Mouse (Mus musculus): ENCODE measurements around the gene Ngef. TPM values are rescaled to one million over a fixed set of nuclear protein-coding genes. Genes with fewer than 3 reads are reported as not detected.

Ngef gene
- not detected in 3 replicates for total RNA-seq (2017)

DNA sequence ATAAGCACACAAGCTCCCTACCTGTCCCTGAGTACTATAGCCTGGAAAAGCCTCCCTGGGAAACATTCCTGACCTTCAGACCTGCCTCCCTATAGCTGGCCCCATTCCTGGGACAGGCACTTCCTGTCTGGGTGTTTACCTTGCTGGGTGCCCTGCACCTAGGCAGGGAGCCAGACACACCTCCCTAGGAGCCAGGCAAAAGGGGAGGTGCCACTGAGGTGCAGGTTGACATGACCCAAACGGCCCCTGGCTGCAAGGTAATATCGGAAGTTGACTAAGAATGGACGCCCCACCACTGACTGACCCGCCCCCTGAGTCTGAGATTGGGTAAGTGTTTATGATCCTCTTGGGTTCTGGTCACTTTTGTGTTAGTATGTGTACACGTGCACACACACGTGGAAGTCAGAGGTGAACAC is at the start of gene Ngef:
Gene Ngef (minus strand): TSS at position 71 of the 416 bp plus-strand sequence.
- no peak for ATAC-seq (replicated peaks; ENCODE audit: insufficient number of reproducible peaks, low FRiP score, low TSS enrichment, poor library complexity, severe bottlenecking)

DNA sequence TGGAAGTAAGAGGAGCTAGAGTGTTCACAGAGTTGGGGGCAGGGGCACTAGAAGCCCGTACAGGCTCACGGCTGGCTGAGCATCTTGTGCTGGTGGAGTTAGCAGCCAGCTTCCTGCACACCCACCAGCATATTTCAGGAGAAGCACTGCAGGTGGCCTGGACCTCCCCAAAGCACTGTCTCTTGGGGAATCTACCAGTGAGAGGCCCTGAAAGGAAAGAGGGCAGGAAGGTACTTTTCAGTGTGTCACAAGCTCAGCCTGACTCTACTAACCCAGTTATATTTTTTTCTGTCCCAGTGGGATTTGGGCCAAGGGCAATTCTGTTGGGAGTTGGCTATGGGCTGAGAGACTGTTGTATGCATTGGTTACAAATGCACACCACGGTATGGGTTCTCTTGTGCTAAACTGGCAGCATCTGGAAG is 48.2 kb upstream of the Ngef start:
- no peak for ATAC-seq (replicated peaks; ENCODE audit: insufficient number of reproducible peaks, low FRiP score, low TSS enrichment, poor library complexity, severe bottlenecking)

DNA sequence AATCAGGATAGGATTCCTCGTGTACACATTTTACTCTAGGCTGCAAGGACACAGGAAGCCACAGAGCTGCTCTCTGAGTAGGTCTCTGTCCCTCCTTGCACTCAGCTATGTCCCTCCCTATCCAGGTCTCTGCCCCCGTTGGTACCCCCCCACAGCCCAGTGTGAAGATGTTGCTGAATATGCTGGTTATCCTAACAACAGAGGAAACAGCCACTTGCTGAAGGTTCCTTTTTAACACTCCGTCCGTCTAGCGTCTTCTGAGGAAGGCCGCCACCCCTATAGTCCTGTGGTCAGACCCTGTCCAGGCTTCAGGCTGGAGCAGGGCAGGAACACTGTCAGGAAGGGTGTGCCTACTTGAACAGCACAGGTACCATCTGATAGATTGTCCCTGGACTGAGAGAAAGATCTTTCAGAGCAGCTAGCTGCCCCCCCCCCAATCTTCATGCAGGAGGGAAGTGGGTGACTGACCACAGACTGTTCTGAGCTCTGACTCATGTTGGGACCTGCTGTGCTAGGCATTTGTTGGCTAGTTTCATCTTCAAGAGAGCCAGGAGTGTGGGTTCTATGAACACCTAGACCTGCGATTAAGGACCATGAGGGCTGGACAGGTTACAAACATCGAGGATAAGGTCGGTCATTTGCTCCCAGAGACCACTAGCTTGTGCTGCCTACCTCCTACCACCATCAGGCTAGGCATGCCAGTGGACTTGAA is 47.6 kb upstream of the Ngef start:
- peak; percentile 32; the same call in 1 of the 2 replicates for ATAC-seq (replicated peaks; ENCODE audit: insufficient number of reproducible peaks, low FRiP score, low TSS enrichment, poor library complexity, severe bottlenecking)

DNA sequence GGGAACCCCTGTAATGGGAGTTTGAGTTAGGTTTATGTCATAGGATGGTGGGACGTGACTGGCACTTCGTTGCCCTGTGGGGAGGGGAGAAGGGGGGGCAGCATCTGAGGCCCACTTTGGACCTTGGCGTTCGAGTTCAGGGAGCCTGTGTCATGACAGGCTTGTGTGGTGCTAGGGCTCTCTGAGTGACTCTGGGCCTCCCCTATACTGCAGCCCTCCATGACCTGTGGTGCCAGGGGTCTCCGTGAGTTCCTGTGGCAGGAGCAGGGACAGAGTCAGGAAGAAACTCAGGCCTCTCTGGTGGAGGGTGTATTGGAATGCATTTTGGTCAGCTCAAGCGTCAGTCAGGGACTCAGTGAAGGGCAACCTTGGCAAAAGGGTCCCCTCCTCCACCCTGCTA is 47.0 kb upstream of the Ngef start:
- no peak for ATAC-seq (replicated peaks; ENCODE audit: insufficient number of reproducible peaks, low FRiP score, low TSS enrichment, poor library complexity, severe bottlenecking)

DNA sequence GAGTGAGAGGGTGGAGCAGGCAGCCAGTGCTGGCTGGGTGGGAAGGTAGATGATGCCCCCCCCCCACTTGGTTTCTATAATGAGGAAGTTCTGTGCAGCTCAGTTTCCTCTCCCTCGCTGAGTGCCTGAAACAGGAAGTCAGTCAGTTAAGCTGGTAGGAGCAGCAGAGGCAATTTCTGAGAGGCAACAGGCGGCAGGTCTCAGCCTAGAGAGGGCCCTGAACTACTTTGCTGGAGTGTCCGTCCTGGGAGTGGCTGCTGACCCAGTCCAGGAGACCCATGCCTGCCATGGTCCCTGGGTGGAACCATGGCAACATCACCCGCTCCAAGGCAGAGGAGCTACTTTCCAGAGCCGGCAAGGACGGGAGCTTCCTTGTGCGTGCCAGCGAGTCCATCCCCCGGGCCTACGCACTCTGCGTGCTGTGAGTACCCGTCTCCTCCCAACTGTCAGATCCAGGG is 46.6 kb upstream of the Ngef start, which contains the start of gene Inpp5d:
Gene Inpp5d (plus strand): TSS at position 102 of the 458 bp plus-strand sequence.
- peak; percentile 77 for ATAC-seq (replicated peaks; ENCODE audit: insufficient number of reproducible peaks, low FRiP score, low TSS enrichment, poor library complexity, severe bottlenecking)

DNA sequence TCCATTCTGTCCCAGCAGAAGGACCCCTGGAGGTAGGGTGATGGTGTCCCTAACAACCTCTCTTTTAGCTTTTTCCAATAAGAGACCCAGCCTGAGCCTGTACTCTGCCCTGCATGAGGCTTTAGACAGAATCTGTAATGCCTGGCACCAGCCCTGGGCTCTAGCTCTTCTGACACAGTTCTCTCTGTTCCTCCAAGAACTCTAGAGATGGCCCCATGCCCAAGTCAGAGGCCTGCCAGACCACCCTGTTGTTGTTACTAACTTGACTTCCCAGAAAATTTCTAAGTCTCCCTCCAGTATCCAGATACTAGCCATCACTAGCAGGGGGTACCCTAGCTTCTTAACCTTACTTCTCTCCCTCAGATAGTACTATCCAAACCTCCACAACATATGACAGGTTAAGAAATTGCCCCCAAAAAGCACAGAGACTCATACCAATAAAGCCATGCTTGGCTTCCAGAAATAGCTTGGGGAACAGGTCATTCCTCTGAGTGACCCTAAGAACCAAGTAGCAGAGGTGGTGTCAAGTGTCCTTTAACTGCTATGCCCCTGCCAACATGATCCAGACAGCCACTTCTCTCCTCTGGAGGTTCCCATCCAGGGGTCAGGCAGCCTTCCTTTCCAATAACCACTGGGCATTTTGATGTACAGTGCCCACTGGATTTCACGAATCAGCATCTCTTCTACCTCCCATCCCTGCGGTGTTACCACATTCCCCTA is 41.1 kb upstream of the Ngef start:
- no peak for ATAC-seq (replicated peaks; ENCODE audit: insufficient number of reproducible peaks, low FRiP score, low TSS enrichment, poor library complexity, severe bottlenecking)

DNA sequence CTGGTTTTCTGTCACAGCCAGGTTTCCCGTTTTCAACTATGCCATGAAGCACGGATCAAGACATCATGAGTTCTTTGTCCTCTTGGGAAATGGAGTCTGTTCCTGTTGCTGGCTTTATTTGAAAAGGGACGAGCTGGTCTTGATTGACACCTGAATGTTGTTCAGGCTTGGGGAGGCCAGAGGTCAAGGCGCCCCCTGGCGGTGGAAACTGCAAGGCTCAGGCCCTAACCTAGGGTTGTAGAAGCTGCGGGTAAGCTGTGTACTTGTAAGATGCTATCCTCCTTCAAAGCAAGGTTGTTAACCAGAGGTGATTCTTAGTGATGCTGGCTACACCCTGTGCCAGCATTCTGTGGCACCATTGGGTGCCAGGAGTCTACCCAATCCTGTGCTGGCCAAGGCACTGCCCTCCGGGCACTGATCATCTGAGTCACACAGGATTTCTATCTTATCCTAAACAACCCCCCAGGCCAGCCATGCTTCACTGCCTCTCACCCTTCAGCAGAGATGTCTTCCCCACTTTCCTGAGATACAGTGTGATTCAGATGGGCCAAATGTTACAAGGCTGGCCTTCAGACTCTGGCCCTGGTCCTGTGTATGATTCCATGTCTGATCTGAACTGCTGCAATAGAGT is 34.9 kb upstream of the Ngef start:
- ATAC-seq (replicated peaks; ENCODE audit: insufficient number of reproducible peaks, low FRiP score, low TSS enrichment, poor library complexity, severe bottlenecking): peak; percentile 68

DNA sequence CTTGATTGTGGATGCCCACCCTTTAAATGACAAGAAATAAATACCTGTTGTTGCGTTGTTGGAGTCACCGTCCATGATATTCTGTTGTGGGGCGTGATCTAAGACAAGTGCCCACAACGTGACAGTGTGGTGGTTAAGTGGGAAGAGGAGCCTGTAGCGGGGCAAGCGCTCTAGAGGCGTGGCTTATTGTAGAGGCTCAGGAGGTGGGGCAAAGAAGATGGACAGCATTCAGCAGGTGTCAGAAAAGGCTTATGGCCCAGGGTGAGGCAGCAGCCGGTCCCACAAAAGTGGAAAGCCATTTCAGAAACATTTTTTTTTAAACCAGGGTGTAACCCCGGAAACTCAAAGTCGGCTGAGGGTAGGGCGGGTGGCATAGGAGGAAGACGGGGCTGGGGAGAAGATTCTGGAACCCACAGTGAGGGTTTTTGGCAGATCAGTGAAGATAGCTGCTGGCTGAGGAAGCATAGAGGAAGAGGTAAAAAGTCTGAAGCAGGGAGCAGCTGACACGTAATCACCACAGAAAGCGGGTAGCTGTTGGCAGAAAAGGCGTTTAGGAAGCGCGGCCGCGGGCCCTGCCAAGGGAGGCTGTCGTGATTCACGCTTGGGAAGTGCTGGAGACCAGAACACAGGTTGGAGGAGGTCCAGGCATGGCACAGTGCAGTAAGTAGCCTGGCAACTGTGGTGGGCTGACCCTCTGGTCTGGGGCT is 33.9 kb upstream of the Ngef start:
- ATAC-seq (replicated peaks; ENCODE audit: insufficient number of reproducible peaks, low FRiP score, low TSS enrichment, poor library complexity, severe bottlenecking): peak; percentile 55

DNA sequence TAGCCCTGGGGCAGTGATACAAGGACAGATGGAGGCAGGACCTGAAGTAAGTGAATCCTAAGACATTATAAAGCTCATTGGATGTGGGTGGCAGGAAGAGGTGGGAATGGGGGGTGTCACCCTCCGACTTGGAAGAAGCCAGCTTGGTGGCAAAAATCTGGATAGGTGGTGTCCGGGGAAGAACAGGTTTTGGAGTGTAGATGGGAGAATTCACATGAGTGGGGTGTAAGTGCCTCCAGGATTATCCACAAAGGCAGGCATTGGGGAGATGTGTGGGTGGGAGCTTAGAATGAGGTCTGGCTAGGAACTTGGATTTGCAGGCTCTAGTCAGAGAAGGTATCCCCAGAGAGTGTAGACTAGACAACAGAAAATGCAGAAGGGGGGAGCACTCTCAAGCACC is 31.6 kb upstream of the Ngef start:
- no peak for ATAC-seq (replicated peaks; ENCODE audit: insufficient number of reproducible peaks, low FRiP score, low TSS enrichment, poor library complexity, severe bottlenecking)

DNA sequence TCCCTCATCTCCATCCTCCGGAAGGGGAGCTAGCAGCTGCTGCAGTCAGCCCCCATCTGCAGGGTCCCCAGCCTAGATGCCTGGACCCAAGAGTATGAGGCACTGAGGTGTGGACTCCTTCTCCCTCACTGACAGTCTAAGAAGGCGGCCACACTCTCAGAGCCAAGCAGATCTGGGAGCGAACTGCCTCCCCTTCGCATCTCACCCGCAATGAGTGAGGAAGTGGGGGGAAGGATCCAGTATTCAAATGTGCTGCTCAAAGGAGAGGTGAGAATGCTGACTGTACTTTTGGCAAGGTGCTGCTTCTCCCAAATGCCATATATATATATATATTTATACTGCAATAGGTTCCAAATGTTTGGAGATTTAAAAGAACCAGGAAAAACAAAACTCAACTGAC is 29.7 kb upstream of the Ngef start:
- no peak for ATAC-seq (replicated peaks; ENCODE audit: insufficient number of reproducible peaks, low FRiP score, low TSS enrichment, poor library complexity, severe bottlenecking)

DNA sequence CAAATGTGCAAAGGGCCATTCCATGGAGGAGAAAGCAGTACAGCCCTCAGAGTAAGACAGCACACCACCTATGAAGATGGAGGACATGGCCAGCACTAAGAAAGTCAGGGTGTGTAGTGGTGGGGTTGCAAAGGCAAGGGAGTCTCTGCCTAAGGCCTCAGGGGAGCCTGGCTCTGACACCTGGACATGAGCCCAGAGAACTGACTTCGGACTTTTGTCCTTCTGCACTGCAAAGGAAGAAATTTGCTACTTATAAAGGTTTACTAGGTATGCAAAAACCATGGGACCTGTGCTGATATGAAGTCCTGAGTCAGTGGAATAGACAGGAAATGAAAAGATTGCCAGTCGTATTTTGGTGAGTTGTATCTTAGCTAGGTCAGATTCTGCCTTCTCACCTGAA is 28.1 kb upstream of the Ngef start:
- ATAC-seq (replicated peaks; ENCODE audit: insufficient number of reproducible peaks, low FRiP score, low TSS enrichment, poor library complexity, severe bottlenecking): no peak

DNA sequence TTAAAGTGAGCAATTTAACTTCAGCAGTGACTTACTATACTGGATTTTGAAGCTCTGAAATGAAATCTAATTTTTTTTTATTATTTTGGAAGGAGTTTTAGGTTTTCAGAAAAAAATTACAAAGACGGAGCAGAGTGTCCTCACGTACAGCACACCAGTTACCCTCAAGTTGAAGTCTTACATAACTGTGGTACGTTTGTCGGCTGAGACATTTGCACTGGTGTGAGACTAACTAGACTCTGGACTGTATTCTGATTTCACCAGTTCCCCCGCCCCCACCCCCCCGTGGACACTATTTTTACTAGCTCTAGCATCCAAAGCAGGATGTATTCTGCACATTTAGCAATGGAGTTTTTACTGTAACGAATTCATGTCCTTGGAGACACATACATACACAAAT is 26.9 kb upstream of the Ngef start:
- no peak for ATAC-seq (replicated peaks; ENCODE audit: insufficient number of reproducible peaks, low FRiP score, low TSS enrichment, poor library complexity, severe bottlenecking)

DNA sequence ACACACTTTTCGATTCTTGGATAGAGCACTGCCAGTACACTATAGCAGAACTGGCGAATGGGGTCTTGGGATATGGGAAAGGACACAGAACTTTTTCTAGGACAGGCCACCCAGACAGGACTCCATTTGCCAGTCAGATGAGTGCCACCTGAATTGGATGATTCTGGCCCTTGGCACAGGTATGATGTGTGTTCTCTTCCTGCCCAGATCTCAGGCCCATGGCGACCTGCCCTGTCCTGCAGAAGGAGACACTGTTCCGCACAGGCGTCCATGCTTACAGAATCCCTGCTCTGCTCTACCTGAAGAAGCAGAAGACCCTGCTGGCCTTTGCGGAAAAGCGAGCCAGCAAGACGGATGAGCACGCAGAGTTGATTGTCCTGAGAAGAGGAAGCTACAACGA is 21.0 kb upstream of the Ngef start:
- ATAC-seq (replicated peaks; ENCODE audit: insufficient number of reproducible peaks, low FRiP score, low TSS enrichment, poor library complexity, severe bottlenecking): 0 out of 2 replicates have a peak, but pooled peaks have one; percentile 31

DNA sequence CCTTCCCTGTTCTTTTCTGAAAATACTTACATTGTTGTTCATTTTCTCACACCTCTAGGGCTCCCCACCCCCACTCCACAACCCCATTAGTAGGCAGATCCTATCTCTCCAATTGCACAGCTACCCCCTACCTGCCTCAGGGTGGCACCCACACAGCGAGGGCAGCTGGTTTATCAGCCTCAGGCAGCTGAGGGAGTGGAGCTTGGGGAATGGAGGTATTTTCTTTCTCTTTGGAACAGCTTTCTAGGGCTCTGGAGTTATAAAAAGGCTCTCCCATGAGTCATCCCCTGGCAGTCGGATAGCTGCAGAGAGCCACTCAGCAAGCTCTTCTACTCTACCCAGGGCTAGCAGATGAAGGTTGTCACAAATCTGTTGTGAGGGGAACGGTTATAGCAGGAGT is 20.6 kb upstream of the Ngef start:
- no peak for ATAC-seq (replicated peaks; ENCODE audit: insufficient number of reproducible peaks, low FRiP score, low TSS enrichment, poor library complexity, severe bottlenecking)

DNA sequence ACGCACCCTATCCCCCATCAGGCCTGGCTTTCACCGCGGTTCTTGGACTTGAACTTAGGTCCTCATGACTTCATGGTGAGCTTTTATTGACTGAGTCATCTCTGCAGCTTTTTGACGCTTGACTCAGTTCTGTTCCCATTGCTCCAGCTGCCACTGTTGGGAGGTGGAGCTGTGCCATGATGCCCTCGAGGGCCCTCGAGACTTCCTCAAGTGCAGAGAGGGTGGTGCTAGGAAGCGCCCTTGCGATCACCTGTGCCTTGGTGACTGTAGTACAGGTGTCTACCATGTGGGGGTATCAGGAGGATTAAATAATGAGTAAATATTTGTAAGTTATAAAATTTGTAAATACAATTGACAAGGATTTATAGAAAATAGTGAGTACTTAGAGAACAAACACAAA is 16.3 kb upstream of the Ngef start:
- no peak for ATAC-seq (replicated peaks; ENCODE audit: insufficient number of reproducible peaks, low FRiP score, low TSS enrichment, poor library complexity, severe bottlenecking)

DNA sequence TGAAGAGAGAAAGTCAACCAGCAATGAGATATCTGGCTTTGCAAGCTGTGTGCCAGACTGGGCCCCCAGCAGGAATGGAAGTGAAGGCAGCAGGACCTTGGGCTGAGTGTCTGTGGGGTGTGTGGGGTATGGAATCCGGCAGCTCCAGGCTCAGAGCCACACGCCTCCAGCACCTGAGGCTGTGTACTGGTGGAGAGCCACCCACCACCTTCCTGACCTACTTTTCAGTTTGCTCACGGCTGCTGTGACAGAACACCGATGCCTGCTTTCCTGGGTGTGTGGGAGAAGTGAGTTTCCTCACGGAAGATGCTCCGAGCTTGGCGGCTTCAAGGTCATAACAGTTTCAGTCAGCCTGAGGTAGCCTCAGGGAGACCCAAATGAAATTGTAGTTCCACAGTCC is 15.5 kb upstream of the Ngef start:
- no peak for ATAC-seq (replicated peaks; ENCODE audit: insufficient number of reproducible peaks, low FRiP score, low TSS enrichment, poor library complexity, severe bottlenecking)

DNA sequence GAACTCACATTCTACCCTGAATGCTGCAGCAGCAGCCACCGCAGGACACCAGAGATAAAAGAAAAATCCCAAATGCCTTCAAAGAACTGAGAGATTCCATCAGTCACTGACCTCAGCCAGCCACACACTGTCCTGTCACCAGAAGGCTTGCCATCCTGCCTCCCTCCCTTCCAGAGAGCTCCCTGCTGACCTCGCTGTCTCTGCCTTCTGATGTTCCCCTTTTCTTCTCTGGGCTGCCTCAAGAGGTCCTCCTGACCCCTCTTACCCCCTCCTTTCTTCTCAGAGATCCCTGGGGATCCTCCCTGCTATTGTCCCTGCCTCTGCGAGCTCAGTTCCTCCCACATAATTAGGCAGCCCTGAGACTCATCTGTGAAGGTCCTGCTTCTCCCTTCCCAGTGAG is 7.2 kb upstream of the Ngef start:
- no peak for ATAC-seq (replicated peaks; ENCODE audit: insufficient number of reproducible peaks, low FRiP score, low TSS enrichment, poor library complexity, severe bottlenecking)

DNA sequence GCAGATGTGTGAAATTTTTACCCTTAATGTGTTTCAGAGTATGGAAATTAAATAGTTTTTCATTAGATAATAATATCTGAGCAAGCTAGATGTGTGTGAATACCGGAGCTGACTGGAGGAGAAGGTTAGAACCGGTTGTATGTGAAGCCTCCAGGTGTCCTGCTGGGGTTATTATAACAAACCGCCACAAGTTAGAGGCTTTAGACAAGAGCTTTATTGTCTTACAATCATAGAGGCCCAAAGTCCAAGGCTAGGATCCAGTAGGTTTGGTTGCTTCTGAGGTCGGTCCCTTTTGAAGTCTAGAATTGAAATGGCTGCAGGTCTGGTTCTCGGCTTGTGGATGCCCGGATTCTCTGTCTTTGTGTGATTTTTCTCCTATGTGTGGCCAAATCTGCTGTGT is 5.3 kb upstream of the Ngef start:
- ATAC-seq (replicated peaks; ENCODE audit: insufficient number of reproducible peaks, low FRiP score, low TSS enrichment, poor library complexity, severe bottlenecking): no peak

DNA sequence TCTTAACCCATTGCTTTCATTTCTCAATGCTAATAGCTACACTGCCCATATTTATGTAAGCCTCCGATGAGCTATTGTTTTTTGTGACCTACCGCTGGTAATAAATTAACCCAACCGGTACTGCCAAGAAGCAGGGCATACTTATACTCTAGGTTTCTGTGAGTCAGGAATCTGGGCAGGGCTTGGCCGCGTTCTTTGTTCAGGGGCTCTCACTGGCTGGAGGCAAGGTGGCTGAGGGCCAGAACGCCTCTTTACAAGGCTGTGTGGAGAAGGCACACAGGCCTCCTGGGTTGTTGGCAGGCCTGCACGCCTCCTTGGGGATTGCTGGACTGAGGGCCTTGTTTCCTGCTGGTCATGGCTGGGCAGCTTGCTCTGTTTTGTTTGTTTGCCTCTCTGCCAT is 1.1 kb upstream of the Ngef start:
- ATAC-seq (replicated peaks; ENCODE audit: insufficient number of reproducible peaks, low FRiP score, low TSS enrichment, poor library complexity, severe bottlenecking): no peak

All from monocyte, adult 5-6 weeks (primary cell).